Mouse (Mus musculus) embryo, embryonic 10.5 days (tissue): ENCODE results near the gene Phactr2.

Experiments used
- DNase-seq: peaks from one replicate; pipeline ENCODE4 v3.0.0-alpha.2; 2015; ENCODE audit warnings: low spot score

Phactr2 gene

GRCm38 (mm10) chr10:13401971-13402370, 72.2 kb downstream of the Phactr2 start:
- no peak for DNase-seq

- DNase-seq, result no peak
Observed at GRCm38 (mm10) chr10:13395753-13396152, 78.5 kb downstream of the Phactr2 start.

GRCm38 (mm10) chr10:13394000-13394399, 80.2 kb downstream of the Phactr2 start:
- no peak for DNase-seq

GRCm38 (mm10) chr10:13388116-13388922, 85.9 kb downstream of the Phactr2 start:
- DNase-seq, result peak; percentile 50

- no peak for DNase-seq
Observed at GRCm38 (mm10) chr10:13384866-13385265, 89.3 kb downstream of the Phactr2 start.

GRCm38 (mm10) chr10:13377895-13378294, 96.3 kb downstream of the Phactr2 start:
- no peak for DNase-seq

- peak; percentile 26 for DNase-seq
Observed at GRCm38 (mm10) chr10:13376428-13377260, 97.6 kb downstream of the Phactr2 start.

GRCm38 (mm10) chr10:13375820-13376219, 98.4 kb downstream of the Phactr2 start:
- DNase-seq, result peak; percentile 38

GRCm38 (mm10) chr10:13369581-13370375, 104.4 kb downstream of the Phactr2 start:
- no peak for DNase-seq

- no peak for DNase-seq
Observed at GRCm38 (mm10) chr10:13364286-13364580, 110.0 kb downstream of the Phactr2 start.

- no peak for DNase-seq
Observed at GRCm38 (mm10) chr10:13363499-13364285, 110.5 kb downstream of the Phactr2 start.

- no peak for DNase-seq
Observed at GRCm38 (mm10) chr10:13360913-13361312, 113.3 kb downstream of the Phactr2 start.

- DNase-seq, result no peak
Observed at GRCm38 (mm10) chr10:13359846-13360245, 114.4 kb downstream of the Phactr2 start.

GRCm38 (mm10) chr10:13358679-13359078, 115.5 kb downstream of the Phactr2 start:
- DNase-seq, result no peak

- peak; percentile 70 for DNase-seq
Observed at GRCm38 (mm10) chr10:13346609-13347290, 127.5 kb downstream of the Phactr2 start.

GRCm38 (mm10) chr10:13340583-13340982, 133.6 kb downstream of the Phactr2 start:
- no peak for DNase-seq

- no peak for DNase-seq
Observed at GRCm38 (mm10) chr10:13336964-13337363, 137.2 kb downstream of the Phactr2 start.

GRCm38 (mm10) chr10:13335814-13336213, 138.4 kb downstream of the Phactr2 start:
- DNase-seq, result no peak

- DNase-seq, result no peak
Observed at GRCm38 (mm10) chr10:13335347-13335746, 138.9 kb downstream of the Phactr2 start.

GRCm38 (mm10) chr10:13333781-13334180, 140.4 kb downstream of the Phactr2 start:
- DNase-seq, result no peak

GRCm38 (mm10) chr10:13332985-13333384, 141.2 kb downstream of the Phactr2 start:
- no peak for DNase-seq
